Mouse (Mus musculus): Measurements from ENCODE around the gene Hist1h2ah. TPM values are rescaled to one million over a fixed set of nuclear protein-coding genes. Genes with fewer than 3 reads are reported as not detected.
A peak's percentile ranks its signal among the peaks of the same experiment; 100 is the strongest.

Hist1h2ah gene
- total RNA-seq, 2 experiments from 2014 or later = 3.7 TPM; not detected in 1

DNA sequence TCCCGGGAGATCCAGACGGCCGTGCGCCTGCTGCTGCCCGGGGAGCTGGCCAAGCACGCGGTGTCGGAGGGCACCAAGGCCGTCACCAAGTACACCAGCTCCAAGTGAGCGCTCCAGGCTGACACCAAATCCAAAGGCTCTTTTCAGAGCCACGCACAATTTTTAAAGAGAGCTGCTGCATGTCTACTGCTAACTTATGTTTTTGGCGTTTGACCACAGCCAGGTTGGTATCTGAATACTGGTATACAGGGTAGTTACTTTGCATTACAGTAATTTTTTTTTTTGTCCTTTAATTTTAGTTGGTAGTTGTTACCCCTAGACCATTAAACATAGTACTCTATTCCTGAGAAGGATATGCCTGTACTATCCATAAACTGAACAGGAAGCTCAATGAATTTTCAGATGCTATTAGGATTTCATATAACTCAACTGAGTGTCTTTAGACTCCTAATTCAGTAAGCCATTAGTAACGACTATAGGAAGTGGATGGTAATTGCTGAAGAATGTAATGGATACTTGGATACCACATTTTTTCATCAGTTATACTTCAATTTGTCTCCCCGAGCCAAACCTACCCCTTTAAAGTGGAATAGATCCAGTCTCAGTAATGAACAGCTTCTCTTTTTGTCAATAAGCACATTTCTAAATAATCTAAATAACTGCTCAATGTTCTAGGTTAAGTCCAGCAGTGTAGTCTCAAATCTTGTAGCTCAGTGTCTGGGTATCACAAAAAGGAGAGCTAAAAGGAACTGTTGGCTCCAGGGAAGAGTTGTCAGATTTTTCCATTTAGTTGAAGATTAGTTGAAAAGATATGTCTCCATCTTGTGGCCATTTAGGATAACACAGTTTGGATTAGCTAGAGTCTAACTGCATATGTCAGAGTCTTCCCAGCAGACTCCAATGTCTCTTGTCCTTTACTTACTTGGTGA, 8.4 kb upstream of the Hist1h2ah start:
- no peak for DNase-seq
- intact Hi-C loops (cut with DNase I) = loop anchor here (5.0 kb wide), 4 partner anchors 266 to 1704 kb away; partner anchors contain the start of genes Hist1h1e, Hist1h2bb, Hist1h2be and Hist1h3c
- Histone ChIP-seq H3K4me3 (peak overlapping the region; percentile 71), H3K27ac (peak overlapping the region; percentile 81)
- TF ChIP-seq CTCF (IDR thresholded peaks at IDR 0.05) = peak; percentile 74

DNA sequence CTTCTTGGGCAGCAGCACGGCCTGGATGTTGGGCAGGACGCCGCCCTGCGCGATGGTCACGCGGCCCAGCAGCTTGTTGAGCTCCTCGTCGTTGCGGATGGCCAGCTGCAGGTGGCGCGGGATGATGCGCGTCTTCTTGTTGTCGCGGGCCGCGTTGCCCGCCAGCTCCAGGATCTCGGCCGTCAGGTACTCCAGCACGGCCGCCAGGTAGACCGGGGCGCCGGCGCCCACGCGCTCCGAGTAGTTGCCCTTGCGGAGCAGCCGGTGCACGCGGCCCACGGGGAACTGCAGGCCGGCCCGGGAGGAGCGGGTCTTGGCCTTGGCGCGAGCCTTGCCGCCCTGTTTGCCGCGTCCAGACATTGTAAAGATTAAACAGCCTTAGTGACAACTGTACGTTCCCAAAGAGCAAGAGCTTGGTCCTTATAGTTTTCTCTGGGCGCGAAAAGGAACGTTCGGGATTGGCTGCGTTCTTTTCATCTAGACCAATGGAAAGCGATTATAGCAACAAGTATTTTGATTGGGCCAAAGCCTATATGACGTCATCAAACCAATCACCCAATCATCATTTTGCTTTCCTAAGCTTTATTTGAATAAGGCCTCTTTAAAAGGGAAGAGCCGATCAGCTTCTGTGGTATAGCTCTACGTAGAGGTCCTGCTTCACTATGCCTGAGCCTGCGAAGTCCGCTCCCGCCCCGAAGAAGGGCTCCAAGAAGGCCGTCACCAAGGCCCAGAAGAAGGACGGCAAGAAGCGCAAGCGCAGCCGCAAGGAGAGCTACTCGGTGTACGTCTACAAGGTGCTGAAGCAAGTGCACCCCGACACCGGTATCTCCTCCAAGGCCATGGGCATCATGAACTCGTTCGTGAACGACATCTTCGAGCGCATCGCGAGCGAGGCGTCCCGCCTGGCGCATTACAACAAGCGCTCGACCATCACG, 7.5 kb upstream of the Hist1h2ah start, which contains the start of the genes Hist1h2ag and Hist1h2bj:
Hist1h2ag (minus strand) TSS at position 377 of the 935 bp plus-strand sequence.
Hist1h2bj (plus strand) TSS at position 647 of the 935 bp plus-strand sequence.
- peak within 1 kb of the TSS; percentile 81 for H3K27ac ChIP-seq
- H3K4me3 ChIP-seq = peak within 1 kb of the TSS; percentile 71
- intact Hi-C loops (cut with DNase I) = loop anchor here (5.0 kb wide), 4 partner anchors 266 to 1704 kb away; partner anchors contain the start of genes Hist1h1e, Hist1h2bb, Hist1h2be and Hist1h3c
- peak; percentile 76 for DNase-seq

DNA sequence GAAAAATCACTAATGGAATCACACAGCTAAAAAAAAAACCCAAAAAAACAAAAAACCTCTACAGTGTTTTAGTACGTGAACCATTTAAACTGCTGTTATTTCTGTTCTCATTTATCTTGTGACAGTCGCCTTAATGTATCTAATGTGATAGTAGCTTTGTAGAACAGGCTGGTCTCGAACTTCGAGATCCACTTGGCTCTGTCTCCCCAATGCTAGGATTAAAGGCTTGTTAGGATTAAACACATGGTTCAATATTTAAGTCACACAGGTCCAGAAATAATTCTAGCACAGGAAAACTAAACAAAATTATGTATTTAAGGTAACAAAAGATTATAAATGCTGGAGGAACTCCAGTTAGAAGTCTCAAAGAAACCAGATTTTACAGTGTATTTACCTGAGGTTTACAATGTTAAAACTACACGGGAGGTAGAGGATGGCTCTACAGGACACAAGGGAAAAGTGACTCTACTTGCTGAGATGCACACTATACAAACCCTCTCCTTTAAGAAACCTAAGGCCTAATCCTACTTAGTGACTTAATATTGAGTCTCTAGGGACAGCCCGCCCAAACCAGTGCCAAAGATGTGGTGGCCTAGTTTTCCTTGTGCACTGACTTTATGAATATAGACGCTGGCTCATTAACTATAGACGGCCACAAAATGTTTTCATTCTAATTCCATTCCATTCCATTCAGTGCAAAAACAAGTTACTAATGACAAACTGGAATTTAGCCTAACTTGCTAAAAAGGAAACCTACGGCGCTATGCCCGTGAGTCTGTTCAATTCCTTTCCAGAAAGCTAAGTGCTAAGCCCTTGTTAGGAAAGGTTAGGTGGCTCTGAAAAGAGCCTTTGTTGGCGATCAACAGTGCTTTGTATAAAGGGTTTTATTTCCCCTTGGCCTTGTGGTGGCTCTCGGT, 6.5 kb upstream of the Hist1h2ah start:
- peak overlapping the region; percentile 75; the same call in 1 of the 2 replicates for H3K27ac ChIP-seq
- no peak for TF ChIP-seq CTCF (IDR thresholded peaks at IDR 0.05)
- intact Hi-C loops (cut with DNase I) = loop anchor here (5.0 kb wide), 4 partner anchors 265 to 1705 kb away; partner anchors contain the start of genes Hist1h1e, Hist1h2bb, Hist1h2be and Hist1h3c
- DNase-seq = no peak
- peak overlapping the region; percentile 70 for H3K4me3 ChIP-seq

DNA sequence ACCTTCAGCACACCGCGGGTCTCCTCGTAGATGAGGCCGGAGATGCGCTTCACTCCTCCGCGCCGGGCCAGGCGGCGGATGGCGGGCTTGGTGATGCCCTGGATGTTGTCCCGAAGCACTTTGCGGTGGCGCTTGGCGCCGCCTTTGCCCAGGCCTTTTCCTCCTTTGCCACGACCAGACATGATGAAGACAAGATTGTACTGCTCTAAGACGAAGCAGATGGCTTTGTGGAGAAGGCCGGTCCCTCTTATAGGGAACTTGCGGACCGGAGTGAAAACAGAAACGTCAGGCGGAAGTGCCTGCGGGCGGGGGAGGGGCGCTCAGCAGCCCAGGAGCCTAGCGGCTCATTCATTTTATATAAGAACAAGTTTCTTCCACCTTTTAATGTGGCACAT, 5.8 kb upstream of the Hist1h2ah start, which contains the start of gene Hist1h4i:
Hist1h4i (minus strand) TSS at position 221 of the 395 bp plus-strand sequence.
- Histone ChIP-seq H3K27ac (peak within 1 kb of the TSS; percentile 75), H3K4me3 (peak within 1 kb of the TSS; percentile 70)
- peak; percentile 93 for DNase-seq
- intact Hi-C loops (cut with DNase I) = loop anchor here (5.0 kb wide), 4 partner anchors 264 to 1706 kb away; partner anchors contain the start of genes Hist1h1e, Hist1h2bb, Hist1h2be and Hist1h3c

DNA sequence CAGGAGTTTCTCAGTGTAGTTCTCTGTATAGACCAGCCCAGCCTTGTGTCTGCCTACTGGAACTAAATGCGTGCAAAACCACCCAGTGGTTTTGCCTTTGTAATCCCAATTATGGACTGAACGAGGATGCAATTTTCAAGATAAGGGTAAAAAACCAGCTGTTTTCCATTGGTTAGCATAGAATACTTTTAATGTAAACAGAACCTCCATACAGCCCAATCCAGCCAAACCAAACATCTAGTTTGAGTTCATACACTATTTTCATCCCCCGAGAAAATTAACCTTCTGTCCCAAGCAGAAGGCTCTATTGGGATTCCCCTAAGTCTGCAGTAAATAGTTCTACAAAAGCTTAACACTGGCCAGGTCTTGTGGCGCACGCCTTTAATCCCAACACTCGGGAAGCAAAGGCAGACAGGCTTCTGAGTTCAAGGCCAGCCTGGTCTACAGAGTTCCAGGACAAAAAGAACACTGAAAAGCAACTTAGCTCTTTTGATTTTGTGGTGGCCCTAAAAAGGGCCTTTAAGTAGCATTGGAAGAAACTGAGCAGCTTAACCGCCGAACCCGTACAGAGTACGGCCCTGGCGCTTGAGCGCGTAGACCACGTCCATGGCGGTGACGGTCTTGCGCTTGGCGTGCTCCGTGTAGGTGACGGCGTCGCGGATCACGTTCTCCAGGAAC, 5.2 kb upstream of the Hist1h2ah start:
- Histone ChIP-seq H3K4me3 (peak overlapping the region; percentile 70), H3K27ac (peak overlapping the region; percentile 75)
- intact Hi-C loops (cut with DNase I) = loop anchor here (5.0 kb wide), 4 partner anchors 263 to 1707 kb away; partner anchors contain the start of genes Hist1h1e, Hist1h2bb, Hist1h2be and Hist1h3c
- no peak for DNase-seq
- TF ChIP-seq CTCF (IDR thresholded peaks at IDR 0.05) = no peak

DNA sequence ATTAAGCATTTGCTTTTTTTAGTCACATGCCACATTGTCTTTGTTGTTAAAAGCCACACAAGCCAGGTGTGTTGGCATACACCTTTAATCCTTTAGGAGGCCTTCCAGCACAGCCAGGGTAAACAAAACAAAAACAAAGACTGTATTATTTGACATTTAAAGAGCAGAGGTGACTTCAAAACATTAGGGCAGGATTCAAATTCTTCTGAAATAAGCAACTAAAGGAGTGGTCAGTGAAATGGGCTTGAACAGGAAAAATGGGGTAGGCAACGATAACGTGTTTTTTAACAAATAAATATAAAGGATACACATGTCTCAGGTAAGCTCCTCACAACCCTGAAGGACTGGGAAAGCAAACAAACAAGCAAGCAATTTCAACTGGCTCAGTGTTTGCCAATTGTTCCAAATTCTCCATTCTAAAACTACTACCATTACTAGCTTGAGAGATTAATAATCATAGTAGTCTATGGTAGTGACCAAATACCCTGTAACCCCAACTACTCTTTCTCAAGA, 4.6 kb upstream of the Hist1h2ah start:
- TF ChIP-seq CTCF (IDR thresholded peaks at IDR 0.05) = no peak
- DNase-seq = no peak
- intact Hi-C loops (cut with DNase I) = loop anchor here (5.0 kb wide), 4 partner anchors 263 to 1707 kb away; partner anchors contain the start of genes Hist1h1e, Hist1h2bb, Hist1h2be and Hist1h3c
- no peak overlapping the region for H3K27ac ChIP-seq
- peak overlapping the region; percentile 70 for H3K4me3 ChIP-seq

DNA sequence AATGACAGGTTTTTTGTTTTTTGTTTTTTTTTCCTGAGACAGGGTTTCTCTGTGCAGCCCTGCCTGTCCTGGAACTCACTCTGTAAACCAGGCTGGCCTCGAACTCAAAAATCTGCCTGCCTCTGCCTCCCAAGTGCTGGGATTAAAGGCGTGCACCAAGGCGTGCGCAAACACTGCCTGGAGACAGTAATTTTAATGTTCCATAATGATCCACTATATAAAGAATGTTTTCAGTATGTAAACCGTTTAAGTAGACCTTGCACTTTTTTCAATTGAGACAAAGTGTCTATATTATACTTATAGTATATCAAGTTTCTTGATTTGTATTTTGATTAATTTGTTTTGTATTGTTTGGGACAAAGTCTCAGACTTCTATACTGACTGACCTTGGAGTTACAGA, 4.0 kb upstream of the Hist1h2ah start:
- no peak overlapping the region for H3K27ac ChIP-seq
- H3K4me3 ChIP-seq = no peak overlapping the region
- intact Hi-C loops (cut with DNase I) = no loop called here
- TF ChIP-seq CTCF (IDR thresholded peaks at IDR 0.05) = no peak
- DNase-seq = no peak

DNA sequence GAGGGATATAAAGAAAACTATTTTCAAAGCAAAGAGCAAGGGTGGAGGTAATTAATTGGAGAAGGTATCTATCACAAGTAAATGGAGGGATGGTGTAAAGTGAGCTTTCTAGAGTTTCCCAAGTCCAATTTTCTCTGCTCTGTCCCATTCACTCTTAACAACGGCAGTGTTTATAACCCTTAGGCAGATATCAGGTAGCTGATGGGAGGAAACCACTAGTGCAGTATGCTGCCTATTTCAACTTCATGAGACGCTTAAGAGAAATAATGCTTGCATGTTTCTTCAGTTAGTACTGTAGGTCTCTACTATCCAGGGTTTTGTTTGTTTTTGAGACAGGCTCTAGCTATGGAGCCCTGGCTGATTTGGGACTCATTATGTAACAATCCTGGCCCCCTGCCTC, 2.0 kb upstream of the Hist1h2ah start:
- no peak for TF ChIP-seq CTCF (IDR thresholded peaks at IDR 0.05)
- DNase-seq = no peak
- Histone ChIP-seq H3K27ac (no peak overlapping the region), H3K4me3 (no peak overlapping the region)
- intact Hi-C loops (cut with DNase I) = no loop called here

DNA sequence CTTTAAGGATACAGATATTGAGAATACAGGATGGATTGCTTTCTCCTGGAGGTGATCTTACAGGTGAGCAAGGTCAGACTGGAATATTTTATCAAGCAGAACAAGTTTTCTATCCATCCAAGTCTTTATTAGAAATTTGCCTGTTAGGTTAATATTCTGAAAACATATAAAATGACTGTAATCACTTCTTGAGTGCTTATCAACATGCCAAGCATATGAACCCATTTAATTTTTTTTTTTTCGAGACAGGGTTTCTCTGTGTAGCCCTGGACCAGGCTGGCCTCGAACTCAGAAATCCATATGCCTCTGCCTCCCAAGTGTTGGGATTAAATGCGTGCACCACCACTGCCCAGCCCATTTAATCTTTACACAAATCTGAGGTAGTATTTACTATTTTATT, 1.6 kb upstream of the Hist1h2ah start:
- intact Hi-C loops (cut with DNase I) = no loop called here
- Histone ChIP-seq H3K27ac (no peak overlapping the region), H3K4me3 (no peak overlapping the region)
- no peak for DNase-seq
- no peak for TF ChIP-seq CTCF (IDR thresholded peaks at IDR 0.05)
